Mouse (Mus musculus) neural tube, embryonic 10.5 days (tissue): Measurements from ENCODE around the gene Sft2d2.
A peak's percentile ranks its signal among the peaks of the same experiment; 100 is the strongest.

Experiments
- DNase-seq: peaks from one replicate; pipeline ENCODE4 v3.0.0-alpha.2; 2017; ENCODE audit warnings: low spot score; ENCODE audit errors: extremely low spot score

The Sft2d2 gene

DNA sequence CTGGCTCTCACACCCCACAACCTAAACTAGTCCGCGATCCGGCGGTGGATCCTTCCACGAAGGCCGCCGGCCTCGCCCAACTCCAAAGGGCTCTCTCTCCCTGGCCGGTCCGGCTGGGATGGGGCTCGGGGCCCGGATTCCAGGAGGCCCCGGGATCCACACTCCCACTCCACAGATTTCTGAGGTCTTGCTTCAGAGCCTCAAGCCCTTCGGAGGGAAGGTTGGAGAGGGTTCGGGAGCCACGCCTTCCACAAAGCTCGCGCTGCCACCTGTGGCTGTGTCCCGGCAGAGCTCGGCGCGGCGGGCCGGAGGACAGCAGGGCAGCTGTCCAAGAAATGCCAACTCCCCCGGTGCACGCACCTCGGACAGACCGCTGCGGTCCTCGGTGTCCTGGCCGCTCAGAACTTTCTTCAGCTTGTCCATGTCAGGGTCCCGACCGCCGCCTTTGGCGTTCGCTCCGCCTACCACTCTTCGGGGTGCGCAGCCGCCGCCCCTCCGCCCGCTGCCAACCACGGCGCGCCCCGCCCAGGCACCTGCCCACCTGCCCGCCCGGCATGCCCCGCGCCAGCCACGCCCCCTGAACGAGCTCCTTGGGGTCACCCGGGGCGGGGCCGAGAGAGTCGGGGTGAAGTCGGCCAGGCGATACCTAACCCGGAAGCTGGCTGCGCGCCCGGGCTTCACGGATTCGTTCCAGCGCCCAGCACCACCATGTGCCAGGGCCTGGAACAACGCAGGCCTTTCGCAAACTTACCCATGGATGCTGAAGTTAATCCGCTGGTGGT, at the start of gene Sft2d2:
Gene Sft2d2 (minus strand): TSS at position 559 of the 782 bp plus-strand sequence.
- peak; percentile 77 for DNase-seq

DNA sequence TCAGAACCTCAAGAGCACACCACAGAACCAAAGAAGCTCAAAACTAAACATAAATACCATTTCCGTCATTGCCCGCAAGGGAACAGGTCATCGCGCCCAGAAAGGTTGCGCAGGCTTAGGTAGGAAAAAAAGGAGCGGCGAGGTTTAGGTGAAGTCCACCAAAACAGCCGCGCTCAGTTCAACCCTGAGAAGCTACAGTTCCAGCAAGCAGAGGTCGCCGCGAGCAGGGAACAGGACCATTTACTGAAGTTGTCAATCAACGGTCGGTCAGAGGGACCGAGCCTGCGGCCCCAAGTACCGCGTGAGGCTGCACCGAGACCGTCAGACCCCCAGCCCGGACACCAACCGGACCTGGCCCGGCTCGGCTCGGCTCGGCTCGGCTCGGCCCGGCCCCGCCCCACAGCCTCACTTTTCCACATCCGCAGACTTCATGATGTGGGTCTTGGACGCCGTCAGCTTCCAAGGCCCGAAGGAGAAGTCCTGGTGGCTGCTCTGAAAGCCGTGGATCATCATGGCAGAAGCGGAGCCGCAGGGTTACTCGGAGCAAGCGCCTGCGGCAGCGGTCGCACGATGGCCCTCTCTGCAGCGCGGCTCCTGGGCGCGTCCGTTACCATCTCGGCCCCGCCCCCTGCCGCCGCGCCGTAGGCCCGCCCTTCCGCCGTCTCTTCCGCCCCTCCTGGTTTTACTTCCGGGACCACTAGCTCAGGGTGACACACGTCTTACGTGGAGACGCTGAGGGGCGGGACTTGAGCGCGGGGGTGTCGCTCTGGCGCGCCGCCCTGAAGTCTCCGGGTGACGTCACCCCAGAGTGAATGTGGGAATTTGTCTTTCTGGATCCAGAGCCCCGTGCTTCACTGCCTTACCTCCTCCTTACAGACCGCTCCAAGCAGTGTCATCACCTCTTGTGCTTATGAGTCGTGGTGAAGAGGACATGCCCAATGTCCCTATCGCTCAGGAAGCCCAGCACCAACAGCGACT, 42.4 kb upstream of the Sft2d2 start, which contains the start of gene Tiprl:
Gene Tiprl (minus strand): TSS at position 676 of the 978 bp plus-strand sequence.
- peak; percentile 92 for DNase-seq

DNA sequence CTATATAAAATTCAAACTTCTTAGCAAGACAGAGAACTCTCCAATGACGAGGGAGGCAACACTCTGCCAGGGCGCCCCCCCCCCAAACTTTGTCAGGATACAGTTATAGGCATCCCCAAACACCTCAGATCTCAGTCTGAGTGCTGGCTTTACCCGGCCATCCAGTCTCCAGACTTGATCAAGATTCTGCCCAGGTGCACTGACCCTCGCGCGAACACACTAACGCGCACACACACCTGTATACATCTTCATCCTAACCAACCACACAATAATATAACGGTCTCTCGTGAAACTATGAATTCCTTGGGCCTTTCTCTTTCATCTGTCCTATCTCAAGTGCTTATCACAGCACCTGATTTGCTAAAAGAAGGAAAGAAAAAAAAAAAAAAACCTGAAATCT, 41.6 kb upstream of the Sft2d2 start:
- no peak for DNase-seq

DNA sequence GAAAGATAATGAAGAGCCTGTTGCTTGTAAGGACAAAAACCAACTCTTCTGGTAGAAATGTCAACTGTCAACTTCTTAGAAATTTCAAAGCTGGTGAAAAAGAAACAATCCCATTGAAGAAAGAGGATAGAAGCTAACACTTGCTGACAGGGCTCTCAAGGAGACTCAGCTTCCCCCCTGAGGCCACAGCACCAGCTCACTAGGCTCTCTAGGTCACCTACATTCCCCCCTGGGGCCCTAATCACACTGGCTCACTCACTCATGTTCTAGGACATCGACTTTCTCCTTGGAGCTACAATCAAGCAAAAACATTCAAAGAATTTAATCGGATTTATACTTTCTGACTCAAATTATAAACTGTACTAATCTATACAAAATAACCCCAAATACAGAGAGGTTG, 39.6 kb upstream of the Sft2d2 start:
- DNase-seq = no peak

DNA sequence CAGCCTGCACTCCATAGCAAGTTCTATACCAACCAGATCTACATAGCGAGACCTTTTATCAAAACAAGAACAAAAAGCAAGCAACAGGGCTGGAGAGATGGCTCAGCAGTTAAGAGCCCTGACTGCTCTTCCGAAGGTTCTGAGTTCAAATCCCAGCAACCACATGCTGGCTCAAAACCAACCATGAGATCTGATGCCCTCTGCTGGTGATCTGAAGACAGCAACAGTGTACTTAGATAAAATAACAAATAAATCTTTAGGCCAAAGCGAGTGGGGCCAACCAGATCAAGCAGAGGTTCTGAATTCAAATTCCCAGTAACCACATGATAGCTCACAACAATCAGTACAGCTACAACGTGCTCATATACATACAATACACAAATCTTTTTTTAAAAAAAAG, 36.5 kb upstream of the Sft2d2 start:
- no peak for DNase-seq

DNA sequence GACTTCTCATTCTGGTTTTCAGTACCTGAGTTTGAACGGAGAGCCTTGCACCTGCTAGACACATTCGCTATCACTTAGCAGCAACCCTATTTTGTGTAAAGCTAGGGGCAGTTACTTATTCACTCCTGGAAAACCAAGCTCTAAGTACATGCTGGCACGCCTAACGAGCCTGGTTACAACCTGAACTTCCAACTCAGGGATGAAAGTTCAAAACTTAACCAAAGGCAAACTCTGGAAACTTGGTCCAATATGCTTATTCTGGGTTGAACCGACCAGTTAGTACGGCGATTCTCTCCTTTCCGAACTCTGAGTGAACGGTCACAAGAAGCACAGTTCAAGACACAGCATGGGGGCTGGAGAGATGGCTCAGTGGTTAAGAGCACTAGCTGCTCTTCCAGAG, 35.3 kb upstream of the Sft2d2 start:
- DNase-seq = no peak

DNA sequence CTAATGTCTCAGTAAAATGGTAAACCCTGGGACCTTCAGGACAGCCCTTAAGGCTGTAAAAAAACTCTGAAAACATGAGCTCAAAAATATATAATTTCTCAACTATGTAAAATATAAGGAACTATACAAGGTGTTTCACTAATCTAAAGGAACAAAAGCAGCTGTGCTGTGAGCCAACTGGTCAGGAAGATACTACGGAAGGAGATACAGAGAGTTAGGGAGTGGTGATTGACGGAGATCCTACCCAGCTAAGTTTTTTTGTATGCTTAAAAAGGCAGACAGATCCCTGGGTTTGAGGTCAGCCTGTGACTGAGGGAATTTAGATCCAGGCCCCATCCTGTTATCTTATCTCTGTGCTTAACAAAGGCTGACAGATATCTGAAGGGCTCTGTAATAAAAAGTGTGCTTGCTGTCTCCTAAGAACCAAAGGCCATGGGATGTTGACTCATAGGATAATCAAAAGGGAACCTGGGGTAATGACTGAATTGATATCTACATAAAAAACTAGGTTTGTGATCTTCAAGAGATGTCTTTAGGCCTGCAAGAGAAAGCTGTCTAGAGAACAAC, 22.9 kb upstream of the Sft2d2 start:
- DNase-seq = no peak

DNA sequence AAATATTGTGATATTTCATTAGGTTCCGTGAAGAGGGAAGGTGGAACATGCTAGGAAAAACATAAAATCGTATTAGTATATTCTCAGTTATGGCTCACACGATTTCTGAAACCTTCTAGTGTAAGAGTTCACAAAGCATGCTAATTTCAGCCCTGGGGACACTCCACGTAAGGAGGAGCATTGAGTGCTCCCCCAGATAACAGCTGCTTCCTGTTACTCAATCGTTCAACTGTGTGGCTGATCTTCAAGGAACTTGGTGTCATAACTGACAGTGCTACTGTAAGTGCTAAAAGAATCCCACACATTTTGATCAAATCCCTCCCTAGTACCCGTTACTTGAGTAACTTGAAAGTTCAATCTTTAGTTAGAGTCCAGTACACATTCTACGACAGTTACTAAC, 21.6 kb upstream of the Sft2d2 start:
- no peak for DNase-seq

DNA sequence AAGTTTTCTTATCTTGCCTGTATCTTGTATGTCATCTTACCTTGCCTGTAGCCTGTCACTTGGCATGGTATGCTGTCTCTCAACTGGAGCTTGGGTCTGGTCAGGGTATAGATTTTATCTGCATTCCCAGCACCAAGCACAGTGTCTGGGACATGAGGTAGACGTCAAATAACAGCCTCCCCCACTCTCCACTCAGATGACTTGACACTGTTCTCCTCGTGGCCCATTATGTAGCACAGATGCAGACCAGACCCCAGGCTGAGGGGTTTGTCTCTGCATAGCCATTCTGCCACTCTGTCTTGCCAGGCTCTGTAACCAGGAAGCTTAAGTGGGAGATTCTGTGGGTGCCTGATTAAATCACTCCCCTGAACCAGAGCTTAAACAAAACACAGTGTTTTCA, 11.4 kb upstream of the Sft2d2 start:
- DNase-seq = no peak

DNA sequence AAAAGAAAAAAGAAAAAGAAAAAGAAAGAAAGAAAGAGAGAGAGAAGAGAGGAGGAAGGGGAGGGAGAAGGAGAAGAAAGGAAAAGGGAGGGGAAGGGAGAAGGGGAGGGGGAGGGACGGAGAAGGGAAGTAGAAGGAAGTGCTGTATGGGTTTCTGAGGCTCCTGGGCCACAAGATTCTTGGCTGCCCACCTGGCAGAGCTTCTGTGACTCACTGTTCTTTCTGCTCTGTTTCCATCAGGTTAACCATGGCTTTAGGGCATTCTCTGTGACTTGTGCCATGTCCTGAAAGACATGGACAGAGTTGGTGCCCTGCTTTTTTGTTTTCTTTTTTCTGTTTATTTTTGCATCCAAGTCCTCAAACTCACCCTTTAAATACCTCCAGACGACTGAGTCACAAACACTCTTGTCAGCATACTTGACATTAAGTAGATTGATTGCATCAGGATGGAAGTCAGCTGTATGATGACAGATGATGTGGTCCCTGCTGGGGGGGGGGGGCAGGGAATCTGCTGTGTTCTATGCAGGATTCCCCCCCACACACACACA, 9.3 kb upstream of the Sft2d2 start:
- DNase-seq = no peak

DNA sequence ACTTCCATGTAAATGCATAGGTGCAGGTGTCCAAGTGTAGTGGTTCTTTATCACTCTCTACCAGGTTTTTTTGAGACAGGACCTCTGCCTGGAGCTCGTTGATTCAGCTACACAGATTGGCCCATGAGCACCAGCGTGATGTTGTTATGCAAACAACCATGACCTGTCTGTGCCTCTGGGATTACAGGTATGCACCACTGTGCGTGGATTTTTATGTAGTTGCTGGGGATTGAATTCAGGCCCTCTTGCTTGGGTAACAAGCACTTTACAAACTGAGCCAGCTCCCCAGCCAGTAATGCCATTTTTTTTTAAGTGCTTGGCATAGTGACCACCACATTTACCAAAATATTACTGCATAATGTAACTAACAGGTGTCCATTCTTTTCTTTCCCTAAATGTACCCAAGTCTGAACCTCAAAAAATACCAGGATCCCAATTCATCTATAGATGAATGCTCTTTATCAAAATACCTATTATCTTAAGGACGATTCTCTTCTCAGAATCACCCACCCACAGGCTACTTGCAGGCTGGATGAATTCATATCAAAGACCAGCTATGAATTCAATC, 7.3 kb upstream of the Sft2d2 start:
- no peak for DNase-seq

DNA sequence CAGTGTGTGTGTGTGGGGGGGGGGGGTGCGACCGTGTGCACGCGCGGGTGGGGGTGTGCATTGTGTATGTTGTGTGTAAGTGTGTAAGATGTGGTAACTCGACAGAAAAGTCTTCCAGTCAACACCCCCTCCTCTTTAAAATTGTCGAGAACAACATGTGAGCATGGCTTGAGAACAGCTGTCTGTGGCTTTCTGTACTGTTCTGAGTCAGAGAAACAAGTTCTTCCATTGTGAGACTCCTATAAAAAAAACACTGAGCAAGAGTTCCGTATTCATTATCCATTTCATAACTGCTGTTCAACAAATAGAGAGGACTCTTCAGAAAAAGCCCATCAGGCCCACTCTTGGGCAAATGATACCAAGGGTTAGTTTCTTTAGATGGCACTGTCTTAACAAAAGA, 6.5 kb upstream of the Sft2d2 start:
- no peak for DNase-seq

DNA sequence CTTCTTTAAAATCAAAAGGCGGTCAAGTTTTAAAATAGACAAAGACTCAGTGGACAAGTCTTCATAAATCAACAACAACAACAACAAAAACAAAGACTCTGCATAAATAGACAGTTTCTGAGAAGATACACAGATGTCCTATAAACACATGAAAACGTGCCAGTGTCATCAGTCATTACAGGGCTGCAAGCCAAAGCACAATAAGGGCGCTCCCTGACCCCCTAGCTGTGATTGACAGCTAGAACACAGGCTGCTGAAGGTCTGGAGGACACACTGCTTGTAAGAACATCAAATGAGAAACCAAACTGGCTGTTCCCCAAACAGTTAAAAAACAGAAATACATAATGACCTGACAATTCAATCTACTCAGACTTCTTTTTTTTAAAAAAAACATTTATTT, 5.4 kb upstream of the Sft2d2 start:
- DNase-seq = no peak

DNA sequence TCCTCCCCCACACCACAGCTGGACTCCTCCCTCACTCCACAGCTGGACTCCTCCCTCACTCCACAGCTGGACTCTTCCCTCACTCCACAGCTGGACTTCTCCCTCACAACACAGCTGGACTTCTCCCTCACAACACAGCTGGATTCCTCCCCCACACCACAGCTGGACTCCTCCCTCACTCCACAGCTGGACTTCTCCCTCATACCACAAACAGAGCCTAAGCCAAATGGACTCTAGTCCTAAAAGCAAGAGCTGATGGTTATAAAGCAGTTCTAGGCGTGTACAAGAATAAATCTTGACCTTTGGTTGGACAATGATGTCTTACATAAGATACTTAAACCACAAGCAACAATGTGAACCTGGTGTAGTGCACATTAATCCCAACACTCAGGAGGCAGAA, 4.7 kb upstream of the Sft2d2 start:
- DNase-seq = no peak

DNA sequence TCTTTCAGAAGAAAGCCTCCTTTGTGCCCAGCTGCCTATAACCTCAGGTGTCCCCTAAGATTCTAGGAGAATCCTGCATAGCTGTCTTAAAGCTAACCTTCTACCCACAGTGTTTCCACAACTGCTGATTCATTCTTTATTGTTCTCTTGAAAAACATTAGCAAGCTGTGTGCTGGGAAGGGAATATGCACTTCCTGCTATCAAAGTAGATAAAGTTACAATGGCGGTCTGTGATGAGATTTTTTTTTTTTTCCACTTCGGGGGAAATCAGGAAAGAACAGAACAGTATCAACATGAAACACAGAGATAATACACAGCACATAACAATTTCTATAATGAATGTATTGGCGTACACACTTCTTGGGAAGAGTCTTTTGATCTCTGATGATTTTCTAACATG, 3.6 kb upstream of the Sft2d2 start:
- no peak for DNase-seq

DNA sequence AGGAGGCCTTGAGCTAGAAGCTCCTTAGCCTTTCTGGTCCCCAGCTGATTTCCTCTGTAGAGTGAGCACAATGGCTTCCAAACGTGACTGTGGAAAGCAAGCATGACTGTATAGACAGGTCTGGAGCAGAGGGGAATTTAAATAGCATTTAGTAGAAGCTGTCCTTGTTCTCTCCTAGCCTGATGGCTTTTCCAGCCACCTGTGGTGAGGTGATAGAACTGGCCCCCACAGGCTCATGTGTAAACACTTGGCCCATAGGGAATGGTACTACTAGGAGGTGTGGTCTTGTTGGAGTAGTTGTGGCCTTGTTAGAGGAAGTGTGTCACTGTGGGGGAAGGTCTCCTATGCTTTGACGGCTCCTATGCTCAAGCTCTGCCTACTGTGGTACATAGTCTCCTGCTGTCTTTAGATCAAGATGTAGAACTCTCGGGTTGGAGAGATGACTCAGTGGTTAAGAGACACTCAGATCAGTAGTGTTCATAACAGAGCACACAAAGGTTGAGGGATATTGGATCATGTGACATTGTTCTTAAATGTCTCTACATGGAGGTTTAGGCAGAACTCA, 1.2 kb upstream of the Sft2d2 start:
- DNase-seq = no peak

DNA sequence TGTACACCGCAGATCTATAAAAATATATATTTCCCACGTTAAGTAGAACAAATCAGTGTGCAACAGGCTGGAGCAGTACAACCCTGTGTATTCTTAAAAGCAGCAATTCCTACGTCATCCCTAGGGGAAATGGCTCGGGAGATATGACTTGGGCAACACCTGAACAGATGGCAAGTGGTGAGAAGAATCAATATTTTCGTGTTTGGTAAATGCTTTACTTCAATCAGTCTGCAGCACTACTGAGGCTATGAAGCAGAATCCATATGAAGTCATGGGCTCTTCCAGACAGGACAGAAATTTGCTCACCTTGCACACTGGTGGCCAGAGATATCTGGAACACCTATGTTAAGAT, 400 bp upstream of the Sft2d2 start:
- no peak for DNase-seq

DNA sequence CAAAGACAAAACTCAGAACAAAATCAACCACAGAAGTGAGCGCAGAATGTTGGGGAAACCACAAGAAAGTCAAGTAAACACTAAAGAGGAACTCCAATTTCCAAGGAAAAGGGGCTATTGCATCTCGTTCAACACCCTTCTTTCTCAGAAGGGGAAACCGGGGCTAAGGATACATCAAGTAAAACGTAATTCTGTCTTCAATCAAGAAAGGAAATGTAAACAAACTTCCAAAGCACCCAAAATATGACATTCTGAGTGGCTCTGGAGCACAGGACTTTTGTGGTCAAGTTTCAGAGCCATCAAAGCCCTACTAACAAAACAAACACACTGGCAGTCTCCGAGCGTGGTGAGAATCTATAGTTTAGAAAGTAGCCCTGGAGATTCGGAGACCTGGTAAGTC, 812 bp downstream of the Sft2d2 start:
- no peak for DNase-seq

DNA sequence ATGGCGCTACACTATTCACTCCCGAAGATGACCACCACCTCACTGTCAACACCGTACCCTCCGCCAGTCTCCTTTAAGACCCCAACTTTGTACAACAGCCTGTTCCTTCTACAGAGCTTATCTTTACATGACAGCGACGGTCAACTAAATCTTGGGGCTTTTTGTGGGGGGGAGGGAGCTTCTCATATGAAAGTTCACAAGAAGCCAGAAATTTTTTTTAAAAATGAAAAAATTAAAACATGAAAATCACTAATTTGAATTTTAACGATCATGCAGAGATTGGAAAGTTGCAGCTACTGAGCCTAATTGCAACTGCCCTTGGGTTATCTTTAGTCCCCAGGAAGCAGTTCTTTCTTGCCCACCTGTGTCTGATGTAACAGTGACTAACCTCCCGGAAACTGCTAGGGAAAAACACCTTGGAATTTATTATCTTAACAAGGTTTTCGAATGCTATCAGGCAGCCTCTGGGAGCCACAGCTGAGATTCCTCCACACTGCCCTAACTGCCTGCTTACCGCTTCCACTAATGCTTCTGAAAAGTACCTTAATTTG, 1.4 kb downstream of the Sft2d2 start:
- DNase-seq = no peak

DNA sequence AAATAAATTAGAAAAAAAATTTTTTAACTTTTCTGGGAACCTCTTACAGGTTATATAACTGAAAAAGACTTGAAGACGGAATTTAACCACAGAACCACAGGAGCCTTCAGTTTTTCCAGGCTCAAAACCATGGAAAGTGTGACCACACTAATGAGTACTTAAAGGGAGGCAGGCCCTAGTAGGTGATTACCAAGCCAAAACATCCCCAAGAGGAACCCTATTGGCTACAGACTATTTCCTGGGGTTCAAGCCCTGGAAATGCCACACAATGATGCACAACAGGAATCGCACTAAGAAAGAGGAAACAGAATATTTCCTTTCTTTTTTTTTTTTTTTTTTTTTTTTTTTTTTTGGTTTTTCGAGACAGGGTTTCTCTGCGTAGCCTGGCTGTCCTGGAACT, 2.1 kb downstream of the Sft2d2 start:
- no peak for DNase-seq

DNA sequence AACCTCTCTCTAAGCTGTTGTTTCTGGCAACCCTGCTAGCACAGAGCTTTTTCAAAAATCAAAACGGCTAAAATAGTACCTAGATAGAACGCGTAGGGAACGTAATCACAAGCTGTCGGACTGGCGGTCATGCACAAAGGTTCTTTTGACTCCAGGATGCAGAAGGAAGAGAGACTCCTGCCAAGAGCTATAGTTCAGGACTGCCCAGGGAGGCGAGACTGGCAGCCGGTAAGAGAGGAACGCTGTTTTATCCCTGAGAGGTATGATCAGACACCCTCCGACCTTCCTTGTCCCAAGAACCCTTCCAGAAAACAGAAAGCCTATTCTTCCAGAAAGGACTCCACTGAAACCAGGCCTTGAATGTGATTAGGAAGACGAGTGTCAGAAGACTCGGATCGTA, 2.6 kb downstream of the Sft2d2 start:
- DNase-seq = no peak
